In the genomic region with DNA sequence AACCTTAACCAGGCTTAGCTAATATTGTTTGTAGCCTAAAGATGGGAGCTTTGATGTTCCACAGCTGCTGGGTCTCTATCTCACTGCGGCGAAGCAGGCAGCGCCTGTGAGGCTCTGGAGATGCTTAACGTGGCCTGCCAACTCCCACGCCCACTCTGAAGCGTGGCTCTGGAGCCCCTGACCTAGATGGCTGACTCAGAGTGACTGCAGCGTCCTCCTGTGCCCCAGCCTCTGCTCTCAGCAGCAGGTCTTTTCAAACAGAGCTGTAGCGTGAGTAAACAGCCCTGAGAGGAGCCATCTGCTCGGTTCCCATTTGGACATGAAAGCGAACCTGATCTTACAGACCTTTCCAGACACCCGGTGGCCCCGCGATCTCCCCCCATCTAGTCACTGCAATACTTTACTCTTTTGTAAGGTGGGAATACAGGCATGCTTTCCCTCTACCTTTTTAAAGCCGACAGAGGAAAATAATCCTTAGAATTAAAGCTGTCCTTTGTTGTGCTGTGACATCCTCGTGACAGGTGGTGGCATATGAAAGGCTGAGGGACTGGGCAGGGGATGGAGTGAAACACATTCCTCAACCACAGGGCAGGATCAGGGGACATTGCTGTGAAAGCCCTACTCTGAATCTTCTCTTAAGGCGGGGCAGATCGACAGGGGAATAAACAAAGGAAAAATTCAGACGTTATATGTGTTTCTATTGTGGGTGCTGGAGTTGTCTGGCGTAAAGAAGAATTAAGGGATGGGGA, we compare ENCODE assay signal across 8 mouse cellular contexts.
DNase-seq lines count a peak whose midpoint lies in the region; ATAC-seq and TF ChIP-seq lines count a peak whose summit lies in the region.

No protein-coding gene starts in this region.

- H3K4me1 ChIP-seq in lung, embryonic 14.5 days (ENCODE audit: insufficient read depth): 0 out of 2 replicates have a peak, but pooled peaks cover 6% of the 10 kb centered on the region
- H3K4me1 ChIP-seq in lung, adult 2 months (ENCODE audit: control insufficient read depth, insufficient read depth, low read length): peaks cover 5% of the 10 kb centered on the region; the same call in 1 of the 2 replicates
- H3K4me1 ChIP-seq in forebrain, embryonic 13.5 days: peaks cover 21% of the 10 kb centered on the region
- peaks cover 14% of the 10 kb centered on the region for H3K4me1 ChIP-seq in limb, embryonic 15.5 days

- peak overlapping the region; percentile 26; the same call in 1 of the 2 replicates for H3K9ac ChIP-seq in lung, embryonic 14.5 days
- peak overlapping the region; percentile 40; the same call in 1 of the 2 replicates for H3K9ac ChIP-seq in forebrain, embryonic 13.5 days
- H3K9ac ChIP-seq in limb, embryonic 15.5 days: no peak overlapping the region

- WGBS in lung, embryonic 14.5 days: 11% methylated on average over 19 of the region's 19 CpGs
- 41% methylated on average over 19 of the region's 19 CpGs for WGBS in lung, adult 2 months
- 15% methylated on average over 19 of the region's 19 CpGs for WGBS in forebrain, embryonic 13.5 days
- 25% methylated on average over 19 of the region's 19 CpGs for WGBS in limb, embryonic 15.5 days

- TF ChIP-seq CTCF in lung, embryonic 14.5 days (IDR thresholded peaks at IDR 0.05; ENCODE audit: low read depth): no peak
- TF ChIP-seq CTCF in lung, adult 2 months (IDR thresholded peaks at IDR 0.05; ENCODE audit: insufficient read depth, low read length): no peak

- DNase-seq in lung, embryonic 14.5 days: peak; percentile 37
- DNase-seq in lung, adult 2 months: no peak
- DNase-seq in cerebellum, adult 8-10 months: peak; percentile 78
- peak; percentile 74 for DNase-seq in retina, embryonic 14.5 days (ENCODE audit: low spot score)
- DNase-seq in testis, postnatal 10 days (ENCODE audit: low spot score): no peak
- no peak for DNase-seq in ovary, adult 18-20 months (ENCODE audit: low spot score)

- peak overlapping the region; percentile 32; the same call in 1 of the 2 replicates for H3K4me2 ChIP-seq in lung, embryonic 14.5 days
- H3K4me2 ChIP-seq in forebrain, embryonic 13.5 days: peak overlapping the region; percentile 29
- H3K4me2 ChIP-seq in limb, embryonic 15.5 days: no peak overlapping the region

- no peaks in the 10 kb centered on the region for H3K36me3 ChIP-seq in lung, embryonic 14.5 days (ENCODE audit: insufficient read depth)
- no peaks in the 10 kb centered on the region for H3K36me3 ChIP-seq in forebrain, embryonic 13.5 days (ENCODE audit: poor library complexity, severe bottlenecking)
- H3K36me3 ChIP-seq in limb, embryonic 15.5 days: no peaks in the 10 kb centered on the region

- no peak overlapping the region for H3K4me3 ChIP-seq in lung, embryonic 14.5 days (ENCODE audit: low read depth, low read length)
- H3K4me3 ChIP-seq in lung, adult 2 months (replicated peaks; ENCODE audit: extremely low read depth, low read depth, low read length): no peak overlapping the region
- no peak overlapping the region for H3K4me3 ChIP-seq in forebrain, embryonic 13.5 days
- H3K4me3 ChIP-seq in limb, embryonic 15.5 days: no peak overlapping the region

- ATAC-seq in lung, embryonic 14.5 days (ENCODE audit: insufficient read depth): peak; percentile 64
- peak; percentile 80 for ATAC-seq in forebrain, embryonic 13.5 days
- ATAC-seq in limb, embryonic 15.5 days (ENCODE audit: insufficient number of reproducible peaks, low FRiP score, low TSS enrichment, low read depth): peak; percentile 52; the same call in 1 of the 2 replicates

- no peak for TF ChIP-seq POLR2A in lung, adult 2 months (IDR thresholded peaks at IDR 0.05; ENCODE audit: borderline replicate concordance, extremely low read depth, low read depth, low read length)

- no peaks in the 10 kb centered on the region for H3K9me3 ChIP-seq in lung, embryonic 14.5 days (ENCODE audit: low read depth, low read length)
- no peaks in the 10 kb centered on the region for H3K9me3 ChIP-seq in forebrain, embryonic 13.5 days (replicated peaks)
- H3K9me3 ChIP-seq in limb, embryonic 15.5 days: no peaks in the 10 kb centered on the region

- H3K27me3 ChIP-seq in lung, embryonic 14.5 days (ENCODE audit: insufficient read depth, low read length): no peaks in the 10 kb centered on the region
- H3K27me3 ChIP-seq in forebrain, embryonic 13.5 days: no peaks in the 10 kb centered on the region
- H3K27me3 ChIP-seq in limb, embryonic 15.5 days: no peaks in the 10 kb centered on the region

- no peak overlapping the region for H3K27ac ChIP-seq in lung, embryonic 14.5 days (ENCODE audit: low read depth)
- H3K27ac ChIP-seq in forebrain, embryonic 13.5 days: peak overlapping the region; percentile 60
- H3K27ac ChIP-seq in limb, embryonic 15.5 days: no peak overlapping the region

Comparison
In these comparisons a context has a peak if more than half of its experiments do, and no peak if none do; other contexts are left out.
1. DNase-seq: peak in lung, embryonic 14.5 days (single experiment), cerebellum, adult 8-10 months (single experiment) and retina, embryonic 14.5 days (single experiment); none in lung, adult 2 months (single experiment), testis, postnatal 10 days (single experiment) and ovary, adult 18-20 months (single experiment).
2. Peak in every context shown above with its lines, with median percentiles within 50 percentile points of each other: ATAC-seq.